Mouse (Mus musculus) left cerebral cortex, postnatal 4 days (tissue): ENCODE measurements at regions not wholly inside any gene's neighbourhood (a gene's known extent, or its start where the extent isn't known, plus 50 kb on each side); places are given as distances from the start of the nearest gene placed in this dataset.

ENCODE experiments used
- DNase-seq: peaks from one replicate; pipeline ENCODE4 v3.0.0-alpha.2; 2022
- intact Hi-C: fragments of 180-260 bp; cut with DNase I; formaldehyde crosslinking; loops from one replicate; pipeline ENCODE4 v1.15.1; 2025

- intact Hi-C loops, result no loop called here
These were observed 164.3 kb downstream of the Snx19 start for GRCm38 (mm10) chr9:30591246-30591645.

GRCm38 (mm10) chr9:30590661-30591179 is 163.8 kb downstream of the Snx19 start:
- peak; percentile 8 for DNase-seq
- intact Hi-C loops, result no loop called here

More at GRCm38 (mm10) chr9:30591246-30591645, 164.3 kb downstream of the Snx19 start:
- DNase-seq, result peak; percentile 28

DNA sequence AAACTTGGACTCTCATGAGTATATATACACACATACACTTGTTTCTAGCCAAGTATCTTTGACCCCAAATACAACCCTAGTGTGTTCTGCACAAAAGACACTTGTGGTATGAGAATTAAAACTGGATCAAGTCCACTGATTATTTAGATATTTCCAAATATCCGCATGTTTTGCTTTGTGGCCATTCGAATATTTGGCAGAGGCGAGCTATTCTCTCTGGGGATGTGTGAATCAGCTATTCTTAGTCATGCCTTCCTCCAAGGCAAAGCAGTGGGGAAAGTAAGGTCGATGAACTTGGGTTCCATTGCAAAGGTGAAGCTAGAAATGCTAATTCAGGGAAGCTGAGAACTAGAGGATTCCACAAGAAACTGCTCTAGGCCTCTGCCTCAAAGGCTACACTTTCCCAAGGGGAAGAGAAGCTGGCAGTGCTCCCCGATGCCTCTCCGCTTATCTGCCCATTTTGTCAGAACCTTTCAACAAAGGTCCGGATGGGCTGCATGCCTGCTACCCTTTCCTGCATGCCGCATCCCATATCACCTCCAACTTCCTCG is 154.4 kb downstream of the Snx19 start:
- DNase-seq, result no peak
- intact Hi-C loops, result no loop called here

- intact Hi-C loops, result no loop called here
- no peak for DNase-seq
These were observed 153.6 kb downstream of the Snx19 start for GRCm38 (mm10) chr9:30580500-30580899.

GRCm38 (mm10) chr9:30578213-30578612 is 151.3 kb downstream of the Snx19 start:
- no peak for DNase-seq
- intact Hi-C loops, result no loop called here

GRCm38 (mm10) chr9:30577243-30577642 is 150.3 kb downstream of the Snx19 start:
- intact Hi-C loops, result no loop called here
- DNase-seq, result no peak

DNA sequence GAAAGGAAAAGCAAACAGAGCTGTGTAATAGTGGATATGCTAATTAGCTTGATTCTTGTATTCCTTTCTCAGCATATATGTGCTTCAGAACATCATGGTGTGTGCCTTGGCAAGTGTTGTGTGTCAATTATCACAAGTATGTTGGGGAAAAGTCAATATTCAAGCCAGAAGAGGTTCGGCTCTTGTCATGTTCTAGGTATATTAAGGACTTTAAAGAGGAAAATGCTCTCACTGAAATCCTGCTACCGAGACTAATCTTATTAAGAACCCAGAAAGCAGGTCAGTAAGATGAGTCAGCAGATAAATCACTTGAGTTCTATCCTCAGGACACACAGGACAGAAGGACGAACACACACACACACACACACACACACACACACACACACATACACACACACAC is 148.6 kb downstream of the Snx19 start:
- intact Hi-C loops, result no loop called here
- no peak for DNase-seq

GRCm38 (mm10) chr9:30573294-30573693 is 146.4 kb downstream of the Snx19 start:
- intact Hi-C loops, result no loop called here
- no peak for DNase-seq

DNA sequence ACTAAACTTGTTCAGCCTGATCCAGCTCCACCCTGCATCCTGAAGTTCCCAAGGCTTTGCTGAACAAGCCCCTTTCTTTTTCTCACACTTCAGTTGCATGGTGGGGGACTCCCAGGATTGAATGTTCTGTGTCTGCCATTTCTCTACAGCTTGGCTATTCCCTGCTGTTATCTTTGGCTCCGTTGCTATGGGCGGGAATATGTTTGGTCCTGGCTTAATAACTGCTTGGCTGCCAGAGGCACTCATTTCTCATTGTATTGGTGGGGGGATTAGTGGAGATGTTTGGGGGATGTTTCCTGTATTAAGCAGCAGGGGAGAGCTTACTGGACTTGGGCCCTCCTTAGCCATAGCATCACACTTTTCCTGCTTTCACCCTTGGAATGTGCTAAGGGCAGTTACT is 144.1 kb downstream of the Snx19 start:
- intact Hi-C loops, result no loop called here
- DNase-seq, result no peak

DNA sequence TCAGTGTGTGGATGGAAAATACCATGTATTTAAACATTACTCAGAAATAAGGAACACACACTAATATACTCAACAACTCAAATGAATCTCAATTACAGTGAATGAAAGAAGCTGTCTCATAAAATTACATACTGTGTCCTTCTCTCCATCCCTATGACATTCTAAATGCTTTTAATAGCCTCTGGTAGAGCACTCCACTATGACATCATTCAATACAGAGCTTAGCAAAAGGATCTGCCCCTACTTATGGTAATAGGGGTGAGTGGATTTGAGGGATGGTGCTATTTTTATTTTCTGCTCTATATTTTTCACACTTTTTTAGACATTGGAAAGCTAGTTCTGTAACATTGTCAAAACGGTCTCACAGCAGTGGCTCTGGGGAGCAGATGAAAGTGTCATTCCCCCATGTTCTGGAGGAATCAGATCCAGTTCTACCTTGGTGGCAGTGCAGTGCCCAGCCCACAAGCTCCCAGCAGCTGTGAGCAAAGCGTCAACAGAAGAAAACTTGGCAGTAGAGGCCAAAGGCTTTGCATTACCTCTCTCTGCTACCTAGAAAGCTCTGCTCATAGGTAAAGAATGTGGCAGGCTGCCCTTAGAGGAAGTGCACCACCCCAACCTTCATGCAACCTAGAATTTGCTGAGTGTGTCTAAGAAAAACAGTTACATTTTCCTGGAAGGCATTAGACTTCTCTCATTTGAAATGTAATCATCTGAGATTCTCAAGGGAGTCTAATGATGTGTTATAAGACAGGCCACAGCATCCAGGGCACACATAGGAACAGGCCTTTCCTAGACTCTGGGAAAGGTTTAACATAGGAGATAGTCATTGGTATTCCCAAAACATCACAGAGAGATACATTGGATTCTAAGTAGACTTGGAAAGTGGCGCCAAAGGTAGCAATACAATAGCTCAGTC is 138.1 kb downstream of the Snx19 start:
- no peak for DNase-seq
- intact Hi-C loops, result loop anchor here (10.0 kb wide), 1 partner anchor 370 kb away; no protein-coding TSS in a partner anchor

- no peak for DNase-seq
- intact Hi-C loops, result loop anchor here (10.0 kb wide), 1 partner anchor 371 kb away; no protein-coding TSS in a partner anchor
These were observed 136.5 kb downstream of the Snx19 start for GRCm38 (mm10) chr9:30563399-30563798.

DNA sequence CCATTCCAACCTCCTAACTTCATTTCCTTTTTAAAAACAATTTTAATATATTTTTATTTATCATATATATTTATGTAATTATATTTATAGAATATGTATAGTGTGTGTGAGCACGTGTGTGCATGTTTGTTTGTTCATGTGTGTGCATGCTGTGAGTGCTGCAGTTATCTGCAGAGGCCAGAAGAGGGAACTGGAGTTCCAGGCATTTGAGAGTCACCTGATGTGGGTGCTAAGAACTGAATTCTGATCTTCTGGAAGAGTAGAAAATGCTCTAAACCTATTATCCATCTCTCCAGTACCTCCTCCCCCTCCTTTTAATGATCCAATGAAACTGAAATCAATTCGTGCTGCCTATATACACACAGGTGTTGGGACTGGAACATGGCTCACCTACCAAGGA is 128.0 kb downstream of the Snx19 start:
- DNase-seq, result no peak
- intact Hi-C loops, result no loop called here

DNA sequence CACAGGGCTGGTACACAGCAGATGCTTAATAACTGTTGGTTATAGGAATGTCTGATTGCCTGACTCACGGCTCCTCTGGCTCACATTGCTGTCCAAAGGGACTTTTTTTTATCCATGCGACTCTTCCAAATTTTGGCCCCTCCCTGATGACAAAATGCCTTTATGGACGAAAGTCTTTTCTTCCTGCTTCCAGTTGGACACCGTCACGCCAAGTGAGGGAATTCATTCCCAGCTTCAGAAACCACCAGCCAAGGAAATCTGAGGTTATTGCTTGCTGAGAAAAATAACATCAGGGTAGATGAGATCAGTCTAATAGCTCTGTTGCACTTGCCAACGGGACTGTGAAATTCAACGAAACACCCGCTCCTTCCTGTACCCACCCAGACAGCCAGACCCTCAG is 125.8 kb downstream of the Snx19 start:
- DNase-seq, result no peak
- intact Hi-C loops, result no loop called here

GRCm38 (mm10) chr9:30549892-30550515 is 123.1 kb downstream of the Snx19 start:
- intact Hi-C loops, result no loop called here
- DNase-seq, result no peak

GRCm38 (mm10) chr9:30539858-30540257 is 113.0 kb downstream of the Snx19 start:
- DNase-seq, result no peak
- intact Hi-C loops, result no loop called here

DNA sequence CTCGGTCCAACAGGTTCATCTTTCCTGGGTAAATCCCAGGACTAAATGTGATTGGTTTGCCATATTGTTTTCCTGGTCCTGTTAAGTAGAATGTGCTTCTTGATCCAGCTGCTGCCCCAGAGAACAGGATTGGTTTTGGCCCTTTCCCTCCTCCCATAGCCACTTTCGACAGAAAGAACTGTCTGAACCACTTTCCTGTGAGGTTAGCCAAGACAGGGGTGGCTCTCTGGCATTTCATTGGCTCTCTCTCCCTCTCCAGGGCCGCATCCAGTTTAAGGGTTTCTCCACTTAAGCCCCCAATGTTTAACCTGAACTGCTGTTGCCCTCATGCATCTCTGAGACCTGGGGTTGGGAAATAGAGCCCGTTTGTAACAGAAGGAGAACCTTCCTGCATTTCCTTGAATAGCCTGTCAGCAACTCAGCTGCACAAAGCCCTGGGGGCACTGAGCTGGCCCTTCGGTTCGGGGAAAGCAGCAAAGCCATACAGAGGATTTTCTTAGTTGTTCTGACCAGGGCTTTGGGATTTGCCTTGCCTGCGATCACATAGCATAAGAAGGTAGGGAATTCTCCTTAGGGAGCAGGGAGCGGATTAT is 109.7 kb downstream of the Snx19 start:
- DNase-seq, result no peak
- intact Hi-C loops, result no loop called here

DNA sequence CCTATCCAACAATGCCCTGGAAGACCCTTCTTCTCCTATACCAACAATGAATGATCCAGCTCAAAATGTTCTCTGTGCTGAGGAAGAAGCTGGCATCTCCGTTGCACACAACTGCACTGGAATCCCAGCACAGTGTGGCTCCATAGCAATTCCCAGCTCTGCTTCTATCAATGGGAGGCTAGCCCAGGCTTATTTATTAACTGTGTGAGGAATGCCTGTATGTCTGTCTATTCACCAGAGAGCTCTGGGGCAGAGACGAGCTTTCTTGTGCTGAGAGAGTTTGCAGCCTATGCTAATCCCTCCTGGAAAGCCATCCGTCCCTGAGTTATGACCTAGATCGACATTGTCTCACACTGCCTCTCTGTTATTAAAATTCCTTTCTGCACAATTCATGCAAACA is 108.1 kb downstream of the Snx19 start:
- intact Hi-C loops, result no loop called here

GRCm38 (mm10) chr9:30533780-30534343 is 107.0 kb downstream of the Snx19 start:
- no peak for DNase-seq
- intact Hi-C loops, result no loop called here

More for the DNA sequence above, 108.1 kb downstream of the Snx19 start:
- no peak for DNase-seq

DNA sequence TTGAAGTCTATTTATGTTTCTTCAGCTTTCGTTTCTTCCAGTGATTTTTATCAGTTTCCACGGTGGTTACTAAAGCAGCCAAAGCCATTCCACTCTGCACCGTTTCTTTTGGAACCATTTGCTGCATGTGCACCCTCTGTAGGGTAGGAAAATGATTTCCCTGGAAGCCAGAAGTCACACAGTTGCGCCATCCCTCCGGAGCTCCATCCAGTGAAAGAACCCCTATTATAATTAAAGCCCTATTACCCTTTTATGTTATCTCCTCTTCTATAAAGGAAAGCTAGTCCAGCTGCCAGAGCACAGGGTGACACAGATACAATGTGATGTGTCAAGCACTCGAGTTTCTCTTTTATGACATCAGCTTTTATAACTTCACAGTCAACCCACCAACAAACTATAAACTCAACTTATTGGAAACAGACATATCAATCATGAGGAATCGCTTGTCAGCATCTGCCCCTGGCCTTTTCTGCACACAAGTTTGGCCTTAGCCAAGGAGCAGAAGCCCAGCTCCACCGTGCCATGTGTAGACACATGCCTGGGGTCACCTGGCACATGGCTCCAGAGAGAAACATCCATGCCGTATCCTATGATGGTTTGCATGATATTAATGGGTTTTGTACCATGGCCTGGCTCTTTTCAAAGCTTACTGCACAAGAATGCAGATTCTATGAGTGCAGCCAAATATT is 106.3 kb downstream of the Snx19 start:
- DNase-seq, result no peak
- intact Hi-C loops, result no loop called here

GRCm38 (mm10) chr9:30525086-30525485 is 98.2 kb downstream of the Snx19 start:
- no peak for DNase-seq
- intact Hi-C loops, result no loop called here
